Mouse (Mus musculus): ENCODE data around the gene Rinl.

GRCm38 (mm10) chr7:28774164-28774563 is 14.6 kb upstream of the Rinl start:
- TF ChIP-seq CTCF (IDR thresholded peaks at IDR 0.05; ENCODE audit: control insufficient read depth, insufficient read depth, insufficient read length) (no peak), MYOD1 (IDR thresholded peaks at IDR 0.05; ENCODE audit: control insufficient read depth, insufficient read length, low read depth) (no peak), MYOG (IDR thresholded peaks at IDR 0.05; ENCODE audit: control insufficient read depth, extremely low read depth, insufficient read length) (no peak)

Data from C2C12 (cell line).